8 mouse cellular contexts compared by ENCODE assay signal in the genomic region with DNA sequence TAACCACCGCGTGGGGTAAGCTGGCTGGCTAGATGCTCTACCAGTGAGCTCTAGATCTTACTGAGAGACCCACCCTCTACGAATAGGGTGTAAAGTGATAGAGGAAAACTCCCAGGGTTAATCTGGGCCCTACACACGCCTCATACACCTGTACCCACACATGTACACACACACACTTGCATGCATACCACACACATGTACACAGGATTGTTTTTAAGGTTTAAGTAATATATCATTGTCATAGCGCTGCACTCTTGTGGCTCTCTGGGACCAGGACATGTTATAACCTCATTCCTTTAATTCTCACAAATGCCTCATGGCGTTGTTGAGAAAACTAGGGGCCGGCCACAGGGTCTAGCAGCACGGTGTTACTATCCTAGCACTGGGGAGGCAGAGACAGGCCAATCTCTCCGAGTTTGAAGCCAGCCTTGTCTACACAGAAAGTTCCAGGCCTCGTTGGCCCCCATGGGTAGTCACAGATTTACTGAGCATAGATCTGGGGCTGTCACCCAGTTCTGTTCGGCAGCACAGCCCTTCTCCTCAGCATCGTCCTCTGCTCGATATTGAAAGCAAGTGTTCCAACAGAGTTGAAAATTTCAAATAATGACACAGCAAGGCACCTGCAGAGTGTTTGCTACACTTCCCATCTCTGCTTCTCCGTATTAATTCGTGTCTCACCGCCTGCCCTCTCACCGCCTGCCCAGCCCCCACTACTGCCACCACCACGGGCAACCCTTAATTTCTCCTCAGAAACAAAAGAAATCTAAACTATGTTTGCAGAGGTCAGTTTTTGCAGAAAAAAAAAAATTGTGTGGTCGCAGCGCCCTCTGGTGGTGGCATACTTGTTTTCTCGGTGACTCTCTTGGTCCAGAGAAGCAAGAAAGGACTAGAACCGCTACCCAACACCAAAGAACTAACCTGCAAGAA. TPM values are rescaled to one million over a fixed set of nuclear protein-coding genes. Genes with fewer than 3 reads are reported as not detected.
A peak's percentile ranks its signal among the peaks of the same experiment; 100 is the strongest.
DNase-seq lines count a peak whose midpoint lies in the region; ATAC-seq and TF ChIP-seq lines count a peak whose summit lies in the region.

No protein-coding gene starts in this region.

- WGBS in bone marrow, adult 2 months, result 41% methylated on average over 22 of the region's 22 CpGs
- WGBS in heart, embryonic 16.5 days, result 49% methylated on average over 22 of the region's 22 CpGs
- WGBS in lung, embryonic 16.5 days, result 52% methylated on average over 22 of the region's 22 CpGs

- no peak for TF ChIP-seq POLR2A in bone marrow, adult 2 months (IDR thresholded peaks at IDR 0.05; ENCODE audit: borderline replicate concordance, control insufficient read depth, low read depth, low read length)

- H3K27ac ChIP-seq in bone marrow, adult 2 months (ENCODE audit: control insufficient read depth, insufficient read depth, low read depth, low read length, poor library complexity), result no peak overlapping the region
- peak overlapping the region; percentile 7; the same call in 1 of the 2 replicates for H3K27ac ChIP-seq in heart, embryonic 16.5 days (ENCODE audit: low read length)
- no peak overlapping the region for H3K27ac ChIP-seq in lung, embryonic 16.5 days (ENCODE audit: low read length)

- DNase-seq in MEL-GATA-1-ER (ENCODE audit: extremely low read depth, low read depth), result peak; percentile 56
- peak; percentile 60 to 80 for DNase-seq in kidney, postnatal 25 days
- peak; percentile 32 for DNase-seq in retina, adult 2 months (ENCODE audit: low read depth, low spot score)
- DNase-seq in yolk sac, embryonic 10.5 days (ENCODE audit: low spot score), result peak; percentile 64

- no peaks in the 10 kb centered on the region for H3K9me3 ChIP-seq in heart, embryonic 16.5 days (replicated peaks; ENCODE audit: control insufficient read depth, low read length)
- no peaks in the 10 kb centered on the region for H3K9me3 ChIP-seq in lung, embryonic 16.5 days (ENCODE audit: control insufficient read depth, low read length)

- no peaks in the 10 kb centered on the region for H3K27me3 ChIP-seq in heart, embryonic 16.5 days (ENCODE audit: control insufficient read depth, insufficient read depth, low read length)
- no peaks in the 10 kb centered on the region for H3K27me3 ChIP-seq in lung, embryonic 16.5 days (ENCODE audit: control insufficient read depth, insufficient read depth, low read depth, low read length)

- H3K4me2 ChIP-seq in heart, embryonic 16.5 days (ENCODE audit: low read depth, low read length), result peak overlapping the region; percentile 47
- peak overlapping the region; percentile 44 for H3K4me2 ChIP-seq in lung, embryonic 16.5 days (ENCODE audit: low read depth, low read length)

- peak; percentile 56 for TF ChIP-seq CTCF in bone marrow, adult 2 months (IDR thresholded peaks at IDR 0.05; ENCODE audit: control insufficient read depth, insufficient read depth, low read length)

- H3K9ac ChIP-seq in heart, embryonic 16.5 days (ENCODE audit: low read length), result peak overlapping the region; percentile 34; the same call in 1 of the 2 replicates
- H3K9ac ChIP-seq in lung, embryonic 16.5 days (ENCODE audit: low read length), result no peak overlapping the region

- no peak overlapping the region for H3K4me3 ChIP-seq in bone marrow, adult 2 months (replicated peaks; ENCODE audit: control insufficient read depth, low read depth, low read length)
- 0 out of 2 replicates have a peak overlapping the region, but pooled peaks have one; percentile 9 for H3K4me3 ChIP-seq in heart, embryonic 16.5 days (ENCODE audit: low read length)
- no peak overlapping the region for H3K4me3 ChIP-seq in lung, embryonic 16.5 days (ENCODE audit: low read length)

- peak; percentile 40; the same call in 1 of the 2 replicates for ATAC-seq in erythroid progenitor cell, adult 5-6 weeks (replicated peaks; ENCODE audit: low FRiP score, poor library complexity, severe bottlenecking)
- ATAC-seq in heart, embryonic 16.5 days (replicated peaks; ENCODE audit: extremely low read depth, insufficient read depth, low FRiP score), result 0 out of 2 replicates have a peak, but pooled peaks have one; percentile 10
- peak; percentile 46; the same call in 1 of the 2 replicates for ATAC-seq in lung, embryonic 16.5 days (ENCODE audit: low read depth)

- no peaks in the 10 kb centered on the region for H3K36me3 ChIP-seq in heart, embryonic 16.5 days (ENCODE audit: control insufficient read depth, insufficient read depth)
- no peaks in the 10 kb centered on the region for H3K36me3 ChIP-seq in lung, embryonic 16.5 days (ENCODE audit: control insufficient read depth, insufficient read depth, low read length)

- no peaks in the 10 kb centered on the region; the same call in 1 of the 2 replicates for H3K4me1 ChIP-seq in bone marrow, adult 2 months (ENCODE audit: control insufficient read depth, insufficient read depth, low read length)
- peaks cover 4% of the 10 kb centered on the region for H3K4me1 ChIP-seq in heart, embryonic 16.5 days (ENCODE audit: control insufficient read depth, insufficient read depth, low read length)
- no peaks in the 10 kb centered on the region; the same call in 1 of the 2 replicates for H3K4me1 ChIP-seq in lung, embryonic 16.5 days (replicated peaks; ENCODE audit: control insufficient read depth, insufficient read depth, low read length)

RNA-seq across cellular contexts. Expression of gene Bcl10, which starts 17.5 kb away (rescaled TPM):
- 8.8 and 14.2 TPM in 2 replicates for polyA plus RNA-seq in bone marrow, adult 2 months (2011; ENCODE audit: insufficient read depth, insufficient read length, low replicate concordance, missing spikeins)
- 13.4 and 31.7 TPM in 2 replicates for total RNA-seq in erythroid progenitor cell, adult 5-6 weeks (2015; ENCODE audit: low replicate concordance)
- 9.5 and 26.3 TPM in 2 replicates for total RNA-seq in erythroid progenitor cell, adult 5-6 weeks (2017; ENCODE audit: low replicate concordance)
- polyA plus RNA-seq in heart, embryonic 16.5 days (2015; fragmentation: Nextera tagmentation; extraction: Ambion mirVana), result 41.8 and 49.1 TPM in 2 replicates
- polyA plus RNA-seq in lung, embryonic 16.5 days (2015; fragmentation: Nextera tagmentation; extraction: Ambion mirVana), result 51.3 and 52.0 TPM in 2 replicates

RNA-seq across cellular contexts. Expression of gene 2410004B18Rik, which starts 32.7 kb away (rescaled TPM):
- 14.4 and 34.3 TPM in 2 replicates for polyA plus RNA-seq in bone marrow, adult 2 months (2011; ENCODE audit: insufficient read depth, insufficient read length, low replicate concordance, missing spikeins)
- total RNA-seq in erythroid progenitor cell, adult 5-6 weeks (2015; ENCODE audit: low replicate concordance), result 27.0 and 27.7 TPM in 2 replicates
- 11.3 and 14.4 TPM in 2 replicates for total RNA-seq in erythroid progenitor cell, adult 5-6 weeks (2017; ENCODE audit: low replicate concordance)
- polyA plus RNA-seq in heart, embryonic 16.5 days (2015; fragmentation: Nextera tagmentation; extraction: Ambion mirVana), result 39.6 and 45.5 TPM in 2 replicates
- polyA plus RNA-seq in lung, embryonic 16.5 days (2015; fragmentation: Nextera tagmentation; extraction: Ambion mirVana), result 44.9 and 46.9 TPM in 2 replicates
